Mouse (Mus musculus) CH12F3 (cell line): ENCODE results near the gene 1110059E24Rik.

Experiments used
- in situ Hi-C: fragments of 300-500 bp; cut with MboI; formaldehyde crosslinking; loops from 2 replicates; pipeline ENCODE4 v1.14.3; 2020; ENCODE audit warnings: low sequenced_read_pairs

1110059E24Rik gene

DNA sequence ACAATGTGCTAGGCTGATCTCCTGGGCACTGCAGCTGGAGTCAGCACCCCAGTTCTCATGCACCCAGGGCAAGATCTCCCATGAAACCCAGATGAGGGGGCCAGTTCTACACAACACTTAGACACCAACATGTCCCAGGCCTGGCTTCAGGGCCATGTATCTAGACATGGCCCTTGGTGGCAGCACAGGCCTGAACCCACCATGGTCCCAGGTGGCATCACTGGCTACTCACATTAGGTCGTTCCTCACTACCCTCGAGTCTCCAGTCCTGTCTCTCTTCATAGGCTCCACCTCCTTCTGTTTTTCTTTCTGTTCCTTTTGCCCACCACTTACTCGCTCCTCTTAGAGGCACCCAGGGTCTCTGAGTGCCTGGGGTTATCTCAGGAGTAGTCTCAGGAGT, 72.9 kb downstream of the 1110059E24Rik start:
- in situ Hi-C loops, result no loop called here

DNA sequence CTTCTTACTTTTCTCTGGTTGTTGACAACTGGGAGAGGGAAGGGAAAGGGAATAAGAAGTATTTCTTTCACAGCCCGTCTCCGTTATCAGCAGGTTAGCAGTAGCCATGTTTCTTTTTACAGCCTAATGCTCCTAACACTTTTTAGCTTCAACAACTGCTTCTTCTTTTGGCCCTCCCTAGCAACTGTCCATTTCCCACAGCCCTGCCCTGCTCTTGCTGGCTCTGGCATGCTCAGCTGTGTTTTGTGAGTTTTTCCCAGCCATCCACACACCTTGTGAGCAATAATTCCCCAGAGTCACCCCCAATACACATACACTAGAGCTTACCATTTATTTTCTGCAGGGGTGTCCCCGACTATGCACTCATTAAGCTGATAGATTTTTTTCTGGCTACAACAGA, 75.3 kb downstream of the 1110059E24Rik start:
- in situ Hi-C loops, result no loop called here

DNA sequence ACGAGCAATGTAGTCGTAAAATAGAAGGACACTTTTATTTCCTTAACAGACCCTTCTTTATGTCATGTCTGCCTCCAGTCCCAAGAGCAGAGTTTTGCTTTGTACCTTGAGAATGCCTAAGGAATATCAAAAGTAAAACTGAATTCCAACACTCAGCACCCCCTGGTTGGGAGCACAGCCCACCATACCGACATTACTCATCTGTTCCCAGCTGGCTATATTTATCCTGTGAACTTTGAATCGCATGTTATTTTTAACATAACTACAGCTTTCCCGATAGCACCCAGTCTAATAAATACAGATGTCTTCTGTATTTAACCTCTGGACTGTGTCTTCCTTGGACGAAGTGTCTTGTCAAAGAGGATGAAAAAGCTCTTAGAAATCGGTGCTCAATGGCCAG, 80.8 kb downstream of the 1110059E24Rik start:
- in situ Hi-C loops, result loop anchor here (5.0 to 25.0 kb wide), 3 partner anchors 175 to 760 kb away; no protein-coding TSS in a partner anchor

DNA sequence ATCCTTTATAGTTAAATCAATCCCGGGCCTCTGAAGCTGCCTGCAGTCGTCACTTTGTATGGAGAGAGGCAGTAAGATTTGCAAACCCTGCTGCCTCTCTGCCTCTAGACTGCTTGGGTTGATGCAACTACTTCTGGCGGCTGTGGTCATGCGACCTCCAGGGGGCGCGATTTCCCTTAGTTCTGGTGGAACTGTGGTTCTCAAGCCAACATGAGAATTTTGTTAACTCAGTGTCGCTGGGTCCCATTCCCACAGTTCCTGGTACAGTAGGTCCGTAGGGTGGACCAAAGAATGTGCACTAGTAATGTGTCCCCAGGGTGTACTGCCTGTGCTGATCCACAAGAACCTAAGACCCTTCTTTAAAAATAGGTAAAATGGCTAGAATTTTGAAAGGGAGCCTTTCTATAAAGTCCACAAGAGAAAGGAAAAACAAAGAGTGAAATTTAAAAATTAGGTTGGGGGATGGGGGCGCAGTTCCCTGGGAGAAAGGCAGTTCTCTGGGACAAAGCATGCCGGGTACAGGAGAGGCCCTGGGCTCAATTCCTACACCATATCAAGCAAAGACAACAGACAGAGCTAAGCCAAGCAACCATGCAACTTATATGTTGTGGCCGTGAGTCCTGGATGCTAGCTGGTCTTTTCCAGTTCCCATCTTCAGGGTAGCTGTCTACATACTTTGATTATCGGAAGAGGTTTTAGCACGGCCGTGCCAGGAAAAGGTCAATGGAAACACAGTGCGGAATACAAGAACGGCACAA, 81.4 kb downstream of the 1110059E24Rik start:
- in situ Hi-C loops, result loop anchor here (5.0 to 25.0 kb wide), 3 partner anchors 176 to 759 kb away; no protein-coding TSS in a partner anchor

DNA sequence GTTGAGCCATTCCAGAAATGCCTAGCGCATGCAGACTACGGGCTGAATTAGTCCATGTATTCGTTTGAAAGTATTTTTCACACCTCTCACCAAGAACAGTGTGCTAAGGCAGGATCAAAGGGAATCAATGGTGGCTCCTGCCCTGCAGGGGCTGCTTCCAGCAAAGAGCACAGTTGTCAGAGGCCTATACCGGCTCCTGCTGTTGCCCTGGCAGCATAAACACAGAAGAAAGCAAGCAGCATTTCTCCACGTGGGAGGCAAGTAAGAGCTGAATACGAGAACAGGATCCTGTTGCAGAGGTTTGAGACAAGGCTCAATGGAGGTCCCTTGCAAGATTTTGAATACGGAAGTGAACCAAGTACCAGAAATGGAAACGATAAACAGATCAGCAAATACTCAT, 82.0 kb downstream of the 1110059E24Rik start:
- in situ Hi-C loops, result loop anchor here (5.0 to 25.0 kb wide), 3 partner anchors 177 to 758 kb away; no protein-coding TSS in a partner anchor

DNA sequence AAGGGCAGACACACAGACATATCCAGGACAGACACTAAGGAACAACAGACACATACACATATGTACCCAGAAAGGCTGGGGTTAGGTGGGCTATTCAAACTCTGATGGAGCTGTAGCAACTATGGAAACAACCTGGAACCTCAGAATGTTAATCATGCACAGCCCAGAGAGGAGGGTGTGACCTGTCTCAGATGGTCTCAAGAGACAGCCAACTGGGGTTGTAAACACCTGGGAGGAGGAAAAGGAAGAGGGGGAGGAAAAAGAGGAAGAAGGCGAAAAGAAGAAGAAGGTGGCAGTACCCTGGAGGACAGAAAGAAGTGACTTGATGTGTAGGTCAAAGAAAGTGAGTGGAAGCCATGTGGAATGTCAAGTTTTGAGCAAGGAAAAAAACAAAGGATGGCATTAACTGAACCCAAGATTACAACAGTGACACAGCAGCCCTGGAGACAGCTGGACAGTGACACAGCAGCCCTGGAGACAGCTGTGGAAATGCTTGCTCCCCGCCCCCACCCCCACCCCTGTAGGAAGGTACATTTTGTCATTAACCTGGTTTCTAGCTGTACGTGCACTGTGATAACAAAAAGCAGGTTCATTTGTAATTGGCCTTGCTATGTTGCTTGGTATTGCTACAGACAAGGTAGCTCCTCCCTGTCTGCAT, 84.1 kb downstream of the 1110059E24Rik start:
- in situ Hi-C loops, result loop anchor here (25.0 kb wide), 2 partner anchors 531 to 756 kb away; no protein-coding TSS in a partner anchor

DNA sequence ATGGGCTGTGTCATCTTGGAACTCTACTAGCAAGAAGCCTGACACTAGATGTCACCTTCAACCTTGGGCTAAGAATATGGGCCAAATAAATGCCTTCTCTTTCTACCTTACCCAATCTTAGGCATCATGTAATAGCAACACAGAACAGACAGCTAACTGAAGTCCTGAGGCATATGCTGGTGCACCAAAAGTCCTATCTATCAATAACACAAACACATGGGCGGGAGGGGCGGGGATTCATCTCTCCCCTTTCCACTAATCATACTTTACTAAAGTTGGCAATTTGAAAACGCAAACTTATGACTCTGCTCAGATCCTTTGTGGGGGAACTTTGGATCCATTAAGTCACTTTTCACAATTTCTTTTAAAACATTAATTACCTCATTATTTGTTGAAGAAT, 84.8 kb downstream of the 1110059E24Rik start:
- in situ Hi-C loops, result loop anchor here (25.0 kb wide), 2 partner anchors 531 to 756 kb away; no protein-coding TSS in a partner anchor

DNA sequence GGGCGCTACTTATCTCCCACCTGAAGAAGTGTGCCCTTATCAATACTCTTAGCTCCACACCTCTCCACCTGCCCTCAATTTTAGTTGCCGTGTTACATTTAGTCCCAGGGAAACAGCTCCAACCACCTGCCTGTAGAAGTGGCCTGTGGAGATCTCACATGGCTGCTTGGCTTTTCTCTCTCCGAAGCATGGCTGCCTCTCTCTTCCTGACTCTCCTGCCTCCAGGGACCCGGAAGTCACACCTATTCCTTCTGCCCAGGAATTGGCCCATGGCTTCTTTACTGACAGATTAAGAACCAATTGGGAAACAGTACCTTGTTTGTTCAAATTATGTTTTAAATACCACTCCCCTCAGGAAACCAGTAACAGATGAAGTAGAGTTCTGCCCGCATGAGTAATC, 86.3 kb downstream of the 1110059E24Rik start:
- in situ Hi-C loops, result loop anchor here (25.0 kb wide), 2 partner anchors 529 to 754 kb away; no protein-coding TSS in a partner anchor

DNA sequence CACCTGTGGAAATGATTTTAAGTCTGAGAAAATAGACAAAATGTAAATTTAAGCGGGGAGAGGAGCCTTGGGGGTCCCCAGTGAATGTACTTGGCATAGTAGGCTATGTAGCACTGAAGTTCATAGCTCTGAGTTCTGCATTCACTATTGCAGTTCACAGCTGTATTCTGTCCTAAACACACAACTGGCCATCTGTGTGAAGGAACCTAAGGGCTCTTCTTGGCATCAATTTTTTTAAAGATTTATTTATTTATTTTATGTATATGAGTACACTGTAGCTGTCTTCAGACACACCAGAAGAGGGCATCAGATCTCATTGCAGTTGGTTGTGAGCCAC, 88.3 kb downstream of the 1110059E24Rik start:
- in situ Hi-C loops, result loop anchor here (5.0 to 25.0 kb wide), 3 partner anchors 192 to 752 kb away; no protein-coding TSS in a partner anchor

DNA sequence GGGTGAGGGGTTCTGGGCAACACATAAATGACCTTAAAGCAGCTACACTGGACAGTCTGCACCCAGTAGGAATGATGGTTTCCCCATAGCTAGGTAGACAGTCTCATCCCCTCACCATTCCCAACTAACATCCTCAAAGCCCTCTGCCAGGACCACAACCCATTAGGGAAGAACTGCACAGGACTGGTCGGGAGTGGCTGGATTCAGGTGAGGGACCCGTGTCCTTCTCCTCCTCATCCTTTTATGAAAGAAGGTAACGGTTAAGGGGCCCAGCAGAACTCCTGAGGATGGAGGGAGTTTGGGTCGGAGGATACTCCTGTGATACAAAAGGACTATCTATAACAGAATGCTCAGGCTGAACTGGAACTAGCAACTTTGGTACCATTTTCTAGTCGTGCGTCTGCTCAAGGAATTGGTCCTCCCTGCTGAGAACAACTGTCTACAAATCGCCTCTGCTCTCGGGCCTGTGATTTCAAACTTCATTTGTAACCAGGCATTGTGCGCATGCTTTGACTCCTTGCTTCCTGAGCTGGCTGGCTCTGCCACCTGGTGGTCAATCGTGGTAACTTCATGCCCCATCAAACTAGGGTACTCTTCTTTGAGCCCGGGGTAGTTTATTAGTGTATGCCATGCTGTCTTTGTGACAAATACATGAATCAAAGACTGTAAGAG, 88.9 kb downstream of the 1110059E24Rik start:
- in situ Hi-C loops, result loop anchor here (5.0 to 25.0 kb wide), 3 partner anchors 192 to 752 kb away; no protein-coding TSS in a partner anchor

DNA sequence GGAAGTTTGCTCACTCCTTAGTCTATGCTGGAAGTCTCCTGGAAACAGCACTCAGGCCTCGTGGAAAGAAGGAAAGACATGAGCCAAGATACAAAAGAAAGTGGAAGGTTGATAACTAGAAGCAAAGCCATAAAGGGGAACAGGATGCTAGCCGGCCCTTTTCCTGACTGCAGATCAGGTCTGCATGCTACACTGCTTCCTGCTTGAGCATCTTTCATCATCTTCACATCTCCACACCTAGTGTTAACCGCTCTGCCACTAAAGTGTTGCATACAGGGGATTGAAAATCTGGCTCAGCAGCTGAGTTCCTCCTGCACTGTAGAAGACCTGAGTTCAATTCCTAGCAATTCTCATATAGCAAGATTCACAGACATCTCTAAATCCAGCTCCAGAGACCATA, 89.8 kb downstream of the 1110059E24Rik start:
- in situ Hi-C loops, result loop anchor here (5.0 to 25.0 kb wide), 3 partner anchors 191 to 751 kb away; no protein-coding TSS in a partner anchor

DNA sequence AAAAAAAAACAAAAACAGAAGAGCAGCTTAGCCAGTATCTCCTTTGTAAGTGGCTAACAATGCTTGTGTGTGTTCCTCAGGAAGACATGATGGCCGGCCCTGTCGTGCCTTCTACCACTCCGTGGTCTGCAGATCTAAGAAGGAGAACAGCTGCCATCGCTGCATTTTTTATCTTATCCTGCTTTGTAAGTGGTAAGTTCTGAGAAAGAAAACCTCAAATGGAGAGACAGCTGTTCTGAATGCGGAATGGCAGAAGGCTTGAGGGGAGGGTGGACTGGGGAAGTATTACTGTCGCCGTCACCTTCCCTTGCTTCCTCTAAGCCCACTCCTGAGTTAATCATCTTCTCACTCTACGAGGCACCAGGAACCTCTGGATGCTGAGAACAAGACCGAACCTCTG, 100.0 kb downstream of the 1110059E24Rik start:
- in situ Hi-C loops, result loop anchor here (25.0 kb wide), 2 partner anchors 516 to 740 kb away; no protein-coding TSS in a partner anchor

DNA sequence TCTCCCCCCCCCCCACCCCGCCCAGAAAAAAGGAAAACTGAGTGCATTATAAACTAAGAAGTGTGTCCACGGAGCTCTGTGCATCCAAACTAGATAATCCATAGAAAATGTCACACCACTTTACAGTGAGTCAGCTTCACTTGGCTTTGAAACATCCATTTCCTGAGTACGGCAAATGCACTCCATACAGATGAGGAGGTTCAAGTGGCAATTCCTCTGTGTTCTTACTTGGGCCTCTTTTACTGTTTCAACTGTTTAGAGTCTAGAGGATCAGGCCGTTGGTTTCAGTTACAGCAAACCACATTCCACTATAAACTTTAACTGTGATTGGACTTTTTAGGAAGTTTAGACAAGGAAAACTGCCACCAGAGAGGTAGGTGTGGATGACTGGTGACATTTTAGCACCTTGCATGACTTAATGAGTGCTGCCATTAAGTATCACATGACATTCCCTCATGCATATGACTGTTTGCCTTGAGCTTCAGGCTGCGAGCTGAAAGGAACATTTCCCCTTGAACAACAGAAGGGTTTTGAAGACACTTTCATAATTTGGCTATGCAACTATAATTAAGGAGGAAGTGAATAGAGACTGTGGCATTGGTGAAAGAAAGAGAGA, 100.7 kb downstream of the 1110059E24Rik start:
- in situ Hi-C loops, result loop anchor here (25.0 kb wide), 2 partner anchors 515 to 740 kb away; no protein-coding TSS in a partner anchor

DNA sequence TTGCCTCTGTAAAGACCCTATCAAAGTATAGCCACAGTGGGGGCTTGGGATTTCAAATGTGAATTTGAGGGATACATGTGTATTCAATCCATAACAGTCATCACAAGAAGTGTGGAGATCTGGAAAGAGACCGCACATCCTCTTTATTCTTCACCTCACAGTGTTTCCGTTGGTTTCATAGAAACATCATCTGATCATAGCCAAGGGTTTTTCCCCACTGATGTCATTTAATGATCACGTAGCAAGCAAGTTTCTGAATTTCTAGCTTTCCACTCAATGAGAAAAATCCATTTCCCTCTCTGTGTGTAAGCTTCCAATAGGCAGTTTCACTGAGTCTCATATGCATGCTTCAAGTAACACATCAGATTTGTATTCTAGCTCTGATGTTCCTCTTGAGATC, 103.1 kb downstream of the 1110059E24Rik start:
- in situ Hi-C loops, result loop anchor here (25.0 kb wide), 2 partner anchors 512 to 737 kb away; no protein-coding TSS in a partner anchor

DNA sequence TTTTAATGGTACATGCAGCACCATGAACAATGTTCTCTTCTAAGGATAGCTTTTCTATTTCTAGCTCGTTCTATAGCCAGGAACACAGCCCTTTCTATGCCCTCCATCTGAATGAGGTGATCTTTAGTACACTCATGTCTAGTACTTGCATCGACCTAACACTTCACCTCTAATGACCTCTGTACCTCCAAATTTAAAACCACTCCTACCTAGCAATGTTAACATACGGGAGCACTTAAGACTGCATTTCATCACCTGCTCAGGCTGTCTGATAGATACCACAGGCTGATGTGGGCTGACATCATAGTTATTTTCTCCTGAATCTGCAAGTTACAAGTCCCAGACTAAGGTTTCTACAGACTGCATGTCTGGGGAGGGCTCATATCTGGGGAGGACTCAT, 103.8 kb downstream of the 1110059E24Rik start:
- in situ Hi-C loops, result no loop called here

DNA sequence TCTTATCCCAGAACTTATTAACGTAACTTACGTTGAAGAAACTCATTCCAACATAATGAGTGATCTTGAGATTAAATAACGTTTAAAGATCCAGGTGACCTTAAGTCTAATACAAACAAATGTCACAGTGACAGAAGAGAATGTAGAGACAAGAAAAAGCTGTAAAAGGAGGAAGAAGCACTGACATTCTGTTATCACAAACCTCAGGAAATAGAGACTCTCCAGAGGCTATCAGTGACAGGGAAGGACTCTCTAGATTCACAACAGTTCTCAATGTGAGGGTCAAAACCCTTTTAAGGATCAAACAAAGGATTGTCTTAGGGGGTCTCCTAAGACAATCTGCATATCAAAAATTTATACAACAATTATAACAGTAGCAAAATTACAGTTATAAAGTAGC, 115.7 kb downstream of the 1110059E24Rik start:
- in situ Hi-C loops, result no loop called here
